Mouse (Mus musculus) midbrain, embryonic 13.5 days (tissue): ENCODE measurements around the gene Anapc4. TPM values are rescaled to one million over a fixed set of nuclear protein-coding genes. Genes with fewer than 3 reads are reported as not detected.
A peak's percentile ranks its signal among the peaks of the same experiment; 100 is the strongest.

Source experiments
- ATAC-seq: fragments of 200-750 bp; cut with Nextera tagmentation; 2 replicates; pipeline ENCODE4 v1.8.0; 2017; ENCODE audit warnings: mild to moderate bottlenecking, moderate TSS enrichment, moderate library complexity
- H3K27ac ChIP-seq: fragments of 300-500 bp; sonication (generic); 2 replicates; pipeline ENCODE4 v1.5.1; 2015; ENCODE audit warnings: inconsistent platforms, mild to moderate bottlenecking, moderate library complexity
- H3K27me3 ChIP-seq: fragments of 300-500 bp; sonication (generic); 2 replicates; pipeline ENCODE4 v1.6.1; 2015; ENCODE audit warnings: mild to moderate bottlenecking, inconsistent platforms
- H3K36me3 ChIP-seq: fragments of 300-500 bp; sonication (generic); 2 replicates; pipeline ENCODE4 v1.6.1; 2015; ENCODE audit warnings: mild to moderate bottlenecking, inconsistent platforms
- H3K4me1 ChIP-seq: fragments of 300-500 bp; sonication (generic); replicated peaks from 2 replicates; pipeline ENCODE4 v1.6.1; 2015; ENCODE audit warnings: inconsistent platforms
- H3K4me2 ChIP-seq: fragments of 300-500 bp; sonication (generic); replicated peaks from 2 replicates; pipeline ENCODE4 v1.6.1; 2015; ENCODE audit warnings: moderate library complexity, mild to moderate bottlenecking, inconsistent platforms
- H3K4me3 ChIP-seq: fragments of 300-500 bp; sonication (generic); replicated peaks from 2 replicates; pipeline ENCODE4 v1.5.1; 2015; ENCODE audit warnings: mild to moderate bottlenecking, inconsistent platforms
- H3K9ac ChIP-seq: fragments of 300-500 bp; sonication (generic); replicated peaks from 2 replicates; pipeline ENCODE4 v1.6.1; 2015; ENCODE audit warnings: mild to moderate bottlenecking, inconsistent platforms
- H3K9me3 ChIP-seq: fragments of 300-500 bp; sonication (generic); 2 replicates; pipeline ENCODE4 v1.6.1; 2016; ENCODE audit warnings: mild to moderate bottlenecking, inconsistent platforms
- WGBS: fragments of 180-500 bp; shearing (Covaris S2); methylation state at CpG from one replicate; pipeline ENCODE4 v1.1.7; 2015; 5-methylcytosine and 5-hydroxymethylcytosine counted together
- polyA plus RNA-seq: library from polyadenylated mRNA; unstranded; fragments of >200 nt; fragmentation: Nextera tagmentation; extraction: Ambion mirVana; gene quantifications from 2 replicates; pipeline ENCODE4 v1.2.1, GENCODE M21; 2015

Gene Anapc4
- polyA plus RNA-seq, 1 experiment from 2014 or later, result 116 TPM

DNA sequence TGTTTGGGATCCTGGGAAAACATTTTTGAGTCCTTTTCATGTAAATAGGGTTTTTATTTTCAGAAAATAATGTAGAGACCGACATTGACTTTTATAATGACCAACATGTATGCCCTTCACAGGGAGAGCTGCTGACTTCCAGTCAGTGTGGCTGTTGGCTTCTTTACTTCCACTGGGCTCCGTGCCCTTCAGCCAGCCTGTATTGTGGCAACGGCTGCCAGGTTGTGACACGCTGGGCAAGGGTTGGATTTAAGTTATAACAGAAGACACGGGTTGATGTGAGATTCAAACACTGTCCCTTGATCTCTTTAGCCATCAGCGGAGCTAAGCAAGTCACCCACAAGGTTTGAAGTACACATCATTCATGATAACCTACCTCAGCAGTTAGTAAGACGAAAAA is 15.1 kb upstream of the Anapc4 start:
- ATAC-seq, result no peak
- Histone ChIP-seq H3K27ac (no peak overlapping the region), H3K27me3 (no peaks in the 10 kb centered on the region), H3K4me3 (no peak overlapping the region), H3K4me2 (no peak overlapping the region), H3K9ac (no peak overlapping the region), H3K4me1 (no peaks in the 10 kb centered on the region), H3K9me3 (no peaks in the 10 kb centered on the region), H3K36me3 (peaks cover 33% of the 10 kb centered on the region)
- 94% methylated on average over 7 of the region's 7 CpGs for WGBS

DNA sequence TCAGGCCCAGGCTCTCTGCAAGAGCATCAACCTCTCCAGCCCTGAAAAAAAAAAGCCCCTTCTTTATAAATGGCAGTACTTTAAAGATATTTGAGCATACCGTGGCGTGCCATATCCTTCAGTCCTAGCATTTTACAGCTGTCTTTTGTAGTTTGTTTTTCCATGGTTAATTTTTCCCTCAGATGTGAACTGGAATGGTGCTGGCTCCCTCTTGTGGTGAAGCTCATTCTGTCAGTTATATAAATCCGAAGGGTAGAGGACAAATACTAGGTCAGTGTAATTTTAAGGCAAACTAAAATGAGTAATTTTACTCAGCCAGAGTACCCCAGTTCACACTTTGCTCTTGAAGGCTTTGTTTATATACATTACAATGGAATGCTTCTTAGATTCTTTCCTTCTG is 12.1 kb upstream of the Anapc4 start:
- Histone ChIP-seq H3K4me3 (no peak overlapping the region), H3K27ac (no peak overlapping the region), H3K4me1 (no peaks in the 10 kb centered on the region), H3K9ac (no peak overlapping the region), H3K9me3 (no peaks in the 10 kb centered on the region), H3K27me3 (no peaks in the 10 kb centered on the region), H3K4me2 (no peak overlapping the region), H3K36me3 (peaks cover 31% of the 10 kb centered on the region)
- no peak for ATAC-seq
- WGBS, result 35% methylated on average over 3 of the region's 3 CpGs

DNA sequence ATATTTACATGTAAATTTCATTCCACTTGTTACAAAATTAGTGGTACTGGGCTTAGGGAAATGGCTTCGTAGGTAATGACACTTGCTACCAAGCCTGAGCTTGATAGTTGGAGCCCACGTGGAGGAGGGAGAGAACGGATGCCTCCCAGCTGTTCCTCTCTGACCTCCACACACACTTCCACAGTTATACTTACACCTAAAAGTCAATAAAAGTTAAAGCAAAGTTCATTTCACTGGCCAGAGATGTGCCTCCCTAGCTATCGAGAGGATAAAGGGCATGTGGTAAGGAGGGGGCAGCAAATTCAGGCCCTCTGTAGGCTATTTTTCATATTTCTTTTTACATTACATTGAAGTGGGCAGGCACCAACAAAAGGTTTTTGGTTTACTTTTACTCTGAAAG is 5.9 kb upstream of the Anapc4 start:
- H3K36me3 ChIP-seq, result peaks cover 11% of the 10 kb centered on the region
- no peak overlapping the region for H3K4me3 ChIP-seq
- H3K27me3 ChIP-seq, result no peaks in the 10 kb centered on the region
- no peak overlapping the region for H3K4me2 ChIP-seq
- H3K9ac ChIP-seq, result no peak overlapping the region
- H3K9me3 ChIP-seq, result no peaks in the 10 kb centered on the region
- peaks cover 2% of the 10 kb centered on the region; the same call in 1 of the 2 replicates for H3K4me1 ChIP-seq
- 95% methylated on average over 4 of the region's 4 CpGs for WGBS
- no peak overlapping the region for H3K27ac ChIP-seq
- no peak for ATAC-seq

DNA sequence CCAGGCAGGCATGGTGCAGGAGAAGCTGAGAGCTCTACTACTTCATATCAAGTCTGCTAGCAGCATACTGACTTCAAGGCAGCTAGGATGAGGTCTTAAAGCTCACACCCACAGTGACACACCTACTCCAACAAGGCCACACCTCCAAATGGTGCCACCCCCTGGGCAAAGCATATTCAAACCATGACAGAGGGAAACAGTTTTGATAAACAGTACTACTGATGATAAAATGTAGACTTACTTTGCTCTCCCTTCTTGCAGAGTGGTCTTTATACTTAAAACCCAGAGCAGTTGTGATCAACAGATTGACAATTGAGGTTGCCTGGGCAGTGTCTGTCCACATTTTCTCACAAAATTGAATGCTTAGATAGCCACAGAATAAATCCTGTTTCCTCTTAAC is 807 bp upstream of the Anapc4 start:
- Histone ChIP-seq H3K4me1 (peaks cover 25% of the 10 kb centered on the region), H3K4me3 (peak overlapping the region; percentile 82), H3K27me3 (no peaks in the 10 kb centered on the region), H3K27ac (peak overlapping the region; percentile 88), H3K4me2 (peak overlapping the region; percentile 87), H3K9ac (0 out of 2 replicates have a peak overlapping the region, but pooled peaks have one; percentile 57), H3K9me3 (no peaks in the 10 kb centered on the region), H3K36me3 (peaks cover 5% of the 10 kb centered on the region)
- no peak for ATAC-seq

DNA sequence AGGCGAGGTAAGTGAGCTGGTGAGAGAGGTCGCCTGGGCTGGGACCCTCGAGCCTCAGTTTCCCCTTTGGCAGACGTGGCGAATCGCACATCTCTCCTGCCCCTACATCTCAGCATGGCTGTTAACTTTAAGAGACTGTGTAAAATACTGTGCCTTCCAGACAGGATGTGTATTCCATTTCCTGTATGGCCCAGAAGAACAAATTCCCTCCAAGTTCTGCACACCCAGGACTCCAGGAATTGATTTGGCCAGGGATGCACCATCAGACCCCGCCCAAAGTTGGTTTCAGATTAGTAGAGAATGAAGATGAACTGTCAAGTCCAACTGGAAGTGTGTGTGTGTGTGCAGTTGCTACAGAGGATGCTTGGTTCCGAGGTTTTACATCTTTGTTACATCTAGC is 574 bp downstream of the Anapc4 start:
- H3K27me3 ChIP-seq, result no peaks in the 10 kb centered on the region
- 14% methylated on average over 8 of the region's 8 CpGs for WGBS
- ATAC-seq, result no peak
- peaks cover 25% of the 10 kb centered on the region for H3K4me1 ChIP-seq
- peaks cover 15% of the 10 kb centered on the region for H3K36me3 ChIP-seq
- H3K9me3 ChIP-seq, result no peaks in the 10 kb centered on the region
- peak overlapping the region; percentile 88 for H3K27ac ChIP-seq
- peak overlapping the region; percentile 87 for H3K4me2 ChIP-seq
- H3K4me3 ChIP-seq, result peak overlapping the region; percentile 82
- H3K9ac ChIP-seq, result peak overlapping the region; percentile 90

DNA sequence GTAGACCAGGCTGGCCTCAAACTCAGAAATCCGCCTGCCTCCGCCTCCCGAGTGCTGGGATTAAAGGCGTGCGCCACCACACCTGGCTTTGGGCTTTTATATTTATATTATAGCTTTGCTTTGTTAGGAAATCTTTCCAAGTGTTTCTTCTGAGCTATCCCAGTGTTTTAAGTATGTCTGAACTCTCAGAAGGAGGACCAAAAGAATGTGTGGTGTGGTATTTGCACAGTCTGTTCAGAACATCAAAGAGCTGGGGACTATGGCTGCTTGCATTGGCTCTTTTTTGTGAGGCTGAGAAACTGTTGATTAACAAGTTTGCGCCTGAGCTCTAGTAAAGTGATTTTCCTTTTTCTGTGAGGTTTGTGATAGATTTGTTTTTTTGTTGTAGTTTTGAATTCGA is 10.5 kb downstream of the Anapc4 start:
- Histone ChIP-seq H3K27me3 (no peaks in the 10 kb centered on the region), H3K9me3 (no peaks in the 10 kb centered on the region), H3K9ac (no peak overlapping the region), H3K36me3 (peaks cover 70% of the 10 kb centered on the region), H3K4me1 (no peaks in the 10 kb centered on the region), H3K4me3 (no peak overlapping the region), H3K4me2 (no peak overlapping the region), H3K27ac (no peak overlapping the region)
- no peak for ATAC-seq
- WGBS, result 90% methylated on average over 7 of the region's 7 CpGs

DNA sequence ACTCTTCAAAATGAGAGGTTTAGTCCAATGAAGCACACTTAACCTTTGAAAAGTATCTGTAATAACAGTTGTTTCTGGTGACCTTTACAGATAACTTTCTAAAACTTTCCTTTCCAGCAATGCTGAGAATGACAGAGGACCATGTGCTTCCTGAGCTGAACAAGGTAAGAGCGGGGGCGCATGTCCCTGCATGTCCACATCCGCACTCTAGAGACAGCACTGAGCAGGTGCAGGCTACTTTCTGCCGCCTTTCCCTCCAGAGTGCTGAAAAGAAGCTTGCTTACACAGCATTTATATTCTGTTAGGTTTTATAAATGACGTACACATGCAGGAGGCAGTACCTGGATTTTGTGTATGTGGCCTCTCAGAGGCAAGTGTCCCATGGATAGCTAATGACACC is 21.9 kb downstream of the Anapc4 start:
- no peak for ATAC-seq
- WGBS, result 93% methylated on average over 5 of the region's 5 CpGs
- Histone ChIP-seq H3K27ac (no peak overlapping the region), H3K9ac (no peak overlapping the region), H3K4me3 (no peak overlapping the region), H3K36me3 (peaks cover 75% of the 10 kb centered on the region), H3K27me3 (no peaks in the 10 kb centered on the region), H3K4me2 (no peak overlapping the region), H3K4me1 (no peaks in the 10 kb centered on the region), H3K9me3 (no peaks in the 10 kb centered on the region)

DNA sequence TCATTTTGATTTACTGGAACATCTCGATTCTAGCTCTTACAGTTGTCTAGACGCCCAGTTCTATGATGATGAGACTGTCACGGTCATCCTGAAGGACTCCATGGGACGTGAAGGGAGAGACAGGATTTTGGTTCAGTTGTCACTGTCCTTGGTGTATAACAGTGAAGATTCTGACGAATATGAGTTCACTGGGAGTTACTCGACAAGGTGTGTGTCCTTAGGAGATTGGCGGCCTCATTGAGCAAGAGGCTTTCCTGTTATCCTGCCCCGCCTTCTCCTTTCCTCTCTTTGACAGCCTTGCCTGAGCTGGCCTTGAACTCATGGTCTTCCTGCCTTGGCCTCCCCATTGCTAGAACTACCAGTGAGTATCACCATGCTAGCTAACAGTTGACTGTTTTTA is 30.6 kb downstream of the Anapc4 start:
- no peak overlapping the region for H3K27ac ChIP-seq
- H3K9me3 ChIP-seq, result no peaks in the 10 kb centered on the region; the same call in 1 of the 2 replicates
- ATAC-seq, result no peak
- no peak overlapping the region for H3K4me2 ChIP-seq
- H3K4me3 ChIP-seq, result no peak overlapping the region
- H3K4me1 ChIP-seq, result no peaks in the 10 kb centered on the region
- no peaks in the 10 kb centered on the region for H3K27me3 ChIP-seq
- H3K9ac ChIP-seq, result no peak overlapping the region
- WGBS, result 95% methylated on average over 8 of the region's 8 CpGs
- H3K36me3 ChIP-seq, result peaks cover 87% of the 10 kb centered on the region

DNA sequence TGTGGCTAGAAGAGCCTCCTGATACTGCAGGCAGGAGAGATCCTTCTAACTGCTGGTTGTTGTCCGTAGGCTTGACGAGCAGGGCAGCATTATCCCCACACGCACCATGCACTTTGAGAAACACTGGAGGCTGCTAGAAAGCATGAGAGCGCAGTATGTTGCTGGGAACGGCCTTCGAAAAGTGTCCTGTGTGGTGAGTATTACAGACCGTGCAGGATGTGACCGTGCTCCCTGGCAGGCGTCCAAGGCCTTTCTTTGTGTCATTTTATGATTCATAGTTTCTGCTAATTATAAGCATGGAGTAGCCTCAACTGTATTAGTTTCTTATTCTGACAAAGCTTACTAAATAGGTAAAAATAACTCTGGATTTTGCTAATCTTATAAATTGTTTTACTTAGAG is 32.0 kb downstream of the Anapc4 start:
- Histone ChIP-seq H3K36me3 (peaks cover 78% of the 10 kb centered on the region), H3K4me3 (no peak overlapping the region), H3K4me1 (no peaks in the 10 kb centered on the region), H3K27ac (no peak overlapping the region), H3K27me3 (no peaks in the 10 kb centered on the region), H3K4me2 (no peak overlapping the region), H3K9me3 (no peaks in the 10 kb centered on the region; the same call in 1 of the 2 replicates), H3K9ac (no peak overlapping the region)
- no peak for ATAC-seq
- WGBS, result 91% methylated on average over 9 of the region's 9 CpGs

DNA sequence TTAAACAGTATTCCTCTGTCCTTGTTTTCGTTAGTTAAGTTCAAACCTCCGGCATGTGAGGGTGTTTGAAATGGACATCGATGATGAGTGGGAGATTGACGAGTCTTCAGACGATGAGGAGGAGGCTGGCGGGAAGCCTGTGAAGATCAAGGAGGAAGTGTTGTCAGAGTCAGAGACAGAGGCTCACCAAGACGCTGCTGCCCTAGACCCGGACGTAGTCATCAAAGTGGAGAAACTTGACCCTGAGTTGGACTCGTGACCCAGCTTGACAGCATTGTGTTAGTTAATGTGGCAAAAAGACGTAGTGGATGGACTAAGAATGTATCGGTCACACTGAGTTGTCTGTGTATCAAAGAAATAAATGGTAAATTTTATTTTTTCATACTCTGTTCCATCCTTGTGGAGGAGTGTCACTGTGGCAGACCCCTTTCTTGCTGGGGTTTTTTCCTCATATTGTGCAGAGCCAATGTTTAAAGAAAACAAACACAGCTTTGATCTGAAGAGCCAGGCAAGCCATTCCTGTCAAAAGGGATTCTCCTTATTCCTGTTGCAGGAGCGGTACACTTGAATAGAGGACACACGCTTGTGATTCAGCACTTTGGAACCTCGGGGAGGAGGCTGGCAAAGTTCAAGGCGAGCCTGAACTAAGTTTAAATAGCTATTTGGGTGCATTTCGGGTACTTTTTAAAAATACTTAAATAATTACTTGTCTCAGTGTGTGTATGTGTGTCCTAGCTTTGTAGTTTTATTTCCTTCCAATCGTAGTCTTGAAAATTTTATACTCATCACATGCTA is 32.7 kb downstream of the Anapc4 start:
- Histone ChIP-seq H3K36me3 (peaks cover 71% of the 10 kb centered on the region), H3K9me3 (no peaks in the 10 kb centered on the region; the same call in 1 of the 2 replicates), H3K4me1 (no peaks in the 10 kb centered on the region), H3K9ac (no peak overlapping the region), H3K4me3 (no peak overlapping the region), H3K27ac (no peak overlapping the region), H3K27me3 (no peaks in the 10 kb centered on the region), H3K4me2 (no peak overlapping the region)
- no peak for ATAC-seq
- 87% methylated on average over 18 of the region's 18 CpGs for WGBS

DNA sequence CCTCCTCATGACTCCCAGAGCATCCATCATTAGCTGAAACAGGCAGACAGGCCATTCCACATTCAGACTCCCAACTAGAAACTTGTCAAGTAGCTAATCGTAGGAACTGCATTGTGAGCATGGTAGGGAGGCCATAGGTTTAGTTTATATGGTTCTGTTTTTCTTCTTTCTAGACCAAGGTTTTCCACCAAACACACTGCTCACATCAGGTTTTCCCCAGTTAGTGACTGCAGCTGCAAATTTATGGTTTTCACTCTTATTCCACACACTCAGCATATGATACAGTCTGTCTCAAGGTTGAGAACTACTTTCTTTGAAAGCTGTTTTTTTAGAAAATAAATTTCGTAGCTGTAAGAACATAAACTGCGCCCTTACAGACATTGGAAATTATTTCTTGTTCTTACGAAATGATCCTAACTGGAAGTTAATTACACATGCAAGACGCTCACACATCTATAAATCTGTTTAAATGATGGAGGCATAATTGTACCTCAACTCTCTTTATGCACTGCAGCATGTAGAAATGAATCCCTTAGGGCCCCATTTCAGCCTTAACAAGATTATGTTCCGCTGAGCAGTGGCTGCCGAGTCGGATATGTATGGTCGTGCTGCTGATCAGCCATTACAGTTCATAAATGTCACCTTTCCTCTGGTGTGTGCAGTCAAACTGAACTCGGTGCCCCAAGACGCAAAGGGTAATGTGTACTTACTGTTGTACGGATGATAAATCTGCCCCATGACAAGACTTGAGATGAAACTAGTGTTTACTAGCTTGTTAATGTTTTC is 35.3 kb downstream of the Anapc4 start:
- H3K9me3 ChIP-seq, result no peaks in the 10 kb centered on the region; the same call in 1 of the 2 replicates
- no peak for ATAC-seq
- no peak overlapping the region for H3K4me3 ChIP-seq
- no peaks in the 10 kb centered on the region for H3K27me3 ChIP-seq
- H3K4me2 ChIP-seq, result no peak overlapping the region
- H3K4me1 ChIP-seq, result no peaks in the 10 kb centered on the region
- H3K27ac ChIP-seq, result no peak overlapping the region
- H3K9ac ChIP-seq, result no peak overlapping the region
- peaks cover 50% of the 10 kb centered on the region for H3K36me3 ChIP-seq
- 70% methylated on average over 12 of the region's 12 CpGs for whole genome bisulfite sequencing

DNA sequence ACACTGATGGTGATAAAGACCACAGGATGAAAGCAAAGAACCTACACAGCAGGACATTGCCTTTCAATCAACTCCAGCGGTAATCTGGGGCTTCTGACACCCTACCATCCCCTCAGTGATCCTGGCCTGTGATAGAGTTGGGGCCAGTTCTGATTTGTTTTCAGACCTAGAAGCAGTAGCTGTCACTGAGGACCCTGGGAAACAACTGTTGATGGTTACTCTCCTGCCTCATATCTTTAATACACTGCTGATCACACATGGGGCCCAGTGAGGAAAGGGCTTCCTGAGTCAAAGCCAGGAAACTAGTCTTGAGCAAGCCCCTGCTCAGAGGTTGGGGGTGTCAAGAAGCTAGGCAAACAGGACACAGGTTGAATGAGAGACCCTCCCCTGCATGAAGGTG is 37.6 kb downstream of the Anapc4 start:
- ATAC-seq, result no peak
- Histone ChIP-seq H3K36me3 (peaks cover 29% of the 10 kb centered on the region), H3K4me1 (no peaks in the 10 kb centered on the region), H3K9me3 (no peaks in the 10 kb centered on the region), H3K27ac (no peak overlapping the region), H3K4me3 (no peak overlapping the region), H3K4me2 (no peak overlapping the region), H3K27me3 (no peaks in the 10 kb centered on the region), H3K9ac (no peak overlapping the region)
- WGBS, result 7% methylated on average over 1 of the region's 1 CpGs
